Mouse (Mus musculus) heart, embryonic 13.5 days (tissue): Measurements from ENCODE around the gene Fgfr2. TPM values are rescaled to one million over a fixed set of nuclear protein-coding genes. Genes with fewer than 3 reads are reported as not detected.

Experiments
- ATAC-seq: fragments of 200-750 bp; cut with Nextera tagmentation; 2 replicates; pipeline ENCODE4 v1.8.0; 2017; ENCODE audit warnings: moderate TSS enrichment; ENCODE audit not compliant: insufficient number of reproducible peaks, low FRiP score, low TSS enrichment; ENCODE audit errors: extremely low read depth
- H3K27ac ChIP-seq: fragments of 300-500 bp; sonication (generic); replicated peaks from 2 replicates; pipeline ENCODE4 v1.5.1; 2015; ENCODE audit warnings: moderate library complexity, mild to moderate bottlenecking, inconsistent platforms
- H3K27me3 ChIP-seq: fragments of 300-500 bp; sonication (generic); replicated peaks from 2 replicates; pipeline ENCODE4 v1.6.1; 2015; ENCODE audit warnings: mild to moderate bottlenecking, inconsistent platforms
- H3K36me3 ChIP-seq: fragments of 300-500 bp; sonication (generic); 2 replicates; pipeline ENCODE4 v1.6.1; 2015; ENCODE audit warnings: mild to moderate bottlenecking, inconsistent platforms
- H3K4me1 ChIP-seq: fragments of 300-500 bp; sonication (generic); 2 replicates; pipeline ENCODE4 v1.6.1; 2015; ENCODE audit warnings: inconsistent platforms
- H3K4me2 ChIP-seq: fragments of 300-500 bp; sonication (generic); 2 replicates; pipeline ENCODE4 v1.6.1; 2015; ENCODE audit warnings: inconsistent platforms, mild to moderate bottlenecking, moderate library complexity
- H3K4me3 ChIP-seq: fragments of 300-500 bp; sonication (generic); 2 replicates; pipeline ENCODE4 v1.5.1; 2015; ENCODE audit warnings: moderate library complexity, mild to moderate bottlenecking, inconsistent platforms
- H3K9ac ChIP-seq: fragments of 300-500 bp; sonication (generic); 2 replicates; pipeline ENCODE4 v1.6.1; 2015; ENCODE audit warnings: inconsistent platforms, mild to moderate bottlenecking, moderate library complexity
- H3K9me3 ChIP-seq: fragments of 300-500 bp; sonication (generic); 2 replicates; pipeline ENCODE4 v1.6.1; 2016; ENCODE audit warnings: inconsistent platforms
- WGBS: fragments of 180-500 bp; shearing (Covaris S2); methylation state at CpG from one replicate; pipeline ENCODE4 v1.1.7; 2015; ENCODE audit warnings: mixed read lengths; 5-methylcytosine and 5-hydroxymethylcytosine counted together
- polyA plus RNA-seq: library from polyadenylated mRNA; unstranded; fragments of >200 nt; fragmentation: Nextera tagmentation; extraction: Ambion mirVana; gene quantifications from 2 replicates; pipeline ENCODE4 v1.2.1, GENCODE M21; 2015

Fgfr2 gene
- polyA plus RNA-seq, 1 experiment from 2014 or later, result 22.5 TPM

- Histone ChIP-seq H3K27ac (no peak overlapping the region), H3K27me3 (no peaks in the 10 kb centered on the region), H3K36me3 (peaks cover 25% of the 10 kb centered on the region), H3K9me3 (no peaks in the 10 kb centered on the region), H3K4me3 (no peak overlapping the region), H3K4me1 (peaks cover 58% of the 10 kb centered on the region), H3K4me2 (no peak overlapping the region), H3K9ac (no peak overlapping the region)
- WGBS, result 74% methylated on average over 13 of the region's 13 CpGs
- ATAC-seq, result no peak
Observed at GRCm38 (mm10) chr7:133083936-133084614, 39.1 kb downstream of the Fgfr2 start.

DNA sequence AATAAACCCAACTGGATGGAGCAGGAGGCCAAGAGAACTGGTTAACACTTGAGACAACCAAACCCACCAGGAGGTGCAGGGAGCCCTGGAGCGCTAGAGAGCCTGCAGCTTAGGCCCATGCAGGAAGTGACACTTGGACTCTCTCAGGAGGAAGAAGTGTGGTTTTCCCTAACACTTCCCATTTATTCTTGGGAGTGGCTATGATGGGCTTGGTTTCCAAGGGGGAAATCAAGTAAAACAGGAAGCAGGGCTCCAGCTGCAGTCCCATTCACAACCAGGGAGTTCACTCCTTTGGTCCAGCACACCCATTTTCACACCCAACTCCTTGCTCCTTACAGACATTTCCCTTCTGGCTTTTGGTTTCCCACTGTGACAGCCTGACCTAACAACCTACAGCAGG lies 44.2 kb downstream of the Fgfr2 start:
- H3K36me3 ChIP-seq, result peaks cover 70% of the 10 kb centered on the region
- H3K9me3 ChIP-seq, result no peaks in the 10 kb centered on the region
- H3K4me1 ChIP-seq, result peaks cover 33% of the 10 kb centered on the region
- no peaks in the 10 kb centered on the region for H3K27me3 ChIP-seq
- no peak for ATAC-seq
- H3K4me2 ChIP-seq, result no peak overlapping the region
- WGBS, result 72% methylated on average over 1 of the region's 1 CpGs
- no peak overlapping the region for H3K27ac ChIP-seq
- no peak overlapping the region for H3K4me3 ChIP-seq
- H3K9ac ChIP-seq, result no peak overlapping the region

DNA sequence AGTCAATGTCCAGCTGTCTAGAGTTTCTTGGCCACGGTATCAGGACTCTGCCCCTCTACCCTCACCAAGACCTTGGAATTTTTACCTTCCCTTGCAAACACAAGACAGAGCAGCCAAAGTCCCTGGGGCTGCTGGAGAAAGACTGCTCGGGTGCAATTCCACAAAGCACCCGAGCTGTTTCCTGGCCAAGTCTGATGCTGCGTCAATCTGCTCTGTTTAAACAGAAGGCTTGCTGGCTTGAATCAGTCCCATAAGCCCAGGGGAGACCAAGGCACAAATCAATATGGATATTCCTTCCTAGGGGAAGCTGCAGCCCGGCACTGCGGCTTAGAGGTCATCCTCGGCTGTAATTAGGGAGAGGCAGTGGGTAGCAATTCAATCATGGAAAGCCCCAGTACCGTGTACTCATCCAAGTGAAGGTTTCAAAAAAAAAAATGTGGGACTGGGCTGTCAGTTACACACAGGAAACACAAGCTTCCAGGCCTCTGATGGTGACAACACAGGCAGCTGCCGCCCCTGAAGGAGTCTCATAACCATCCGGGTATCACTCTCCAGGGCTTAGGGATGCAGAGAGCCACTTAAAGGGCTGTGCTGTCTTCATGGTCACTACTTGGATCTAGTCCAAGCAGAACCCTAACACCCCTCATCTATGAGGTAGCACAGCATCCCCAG lies 48.6 kb downstream of the Fgfr2 start:
- WGBS, result 67% methylated on average over 10 of the region's 10 CpGs
- H3K9ac ChIP-seq, result no peak overlapping the region
- H3K36me3 ChIP-seq, result peaks cover 62% of the 10 kb centered on the region
- no peak for ATAC-seq
- no peak overlapping the region for H3K4me2 ChIP-seq
- 0 out of 2 replicates have a peak overlapping the region, but pooled peaks have one; percentile 28 for H3K27ac ChIP-seq
- H3K4me1 ChIP-seq, result peaks cover 49% of the 10 kb centered on the region
- no peaks in the 10 kb centered on the region for H3K27me3 ChIP-seq
- H3K9me3 ChIP-seq, result no peaks in the 10 kb centered on the region
- no peak overlapping the region for H3K4me3 ChIP-seq

GRCm38 (mm10) chr7:133073147-133073651 lies 50.0 kb downstream of the Fgfr2 start:
- H3K27me3 ChIP-seq, result no peaks in the 10 kb centered on the region
- H3K4me2 ChIP-seq, result no peak overlapping the region
- H3K9ac ChIP-seq, result no peak overlapping the region
- WGBS, result 88% methylated on average over 9 of the region's 9 CpGs
- peaks cover 47% of the 10 kb centered on the region for H3K4me1 ChIP-seq
- no peak overlapping the region for H3K27ac ChIP-seq
- ATAC-seq, result no peak
- no peak overlapping the region for H3K4me3 ChIP-seq
- no peaks in the 10 kb centered on the region for H3K9me3 ChIP-seq
- peaks cover 54% of the 10 kb centered on the region for H3K36me3 ChIP-seq

DNA sequence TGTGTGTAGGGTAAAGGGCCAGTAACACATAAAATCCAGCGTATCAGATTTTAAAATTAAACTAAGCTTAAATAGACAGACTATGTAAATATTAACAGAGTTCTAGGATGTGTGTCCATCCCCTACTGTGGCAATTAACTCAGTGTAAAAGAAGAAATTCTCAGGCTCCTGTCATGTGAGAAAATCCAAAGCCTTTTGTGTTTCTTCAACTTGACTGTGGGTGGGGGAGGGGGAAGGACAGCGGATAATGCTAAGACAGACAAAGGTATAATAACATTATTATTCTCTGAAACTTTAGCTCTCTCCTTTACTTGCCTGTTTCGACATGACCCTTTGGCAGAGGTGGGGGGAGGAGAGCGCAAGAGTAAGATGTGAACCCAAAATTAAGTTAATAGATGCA lies 50.6 kb downstream of the Fgfr2 start:
- Histone ChIP-seq H3K4me3 (no peak overlapping the region), H3K27me3 (no peaks in the 10 kb centered on the region), H3K27ac (no peak overlapping the region), H3K9me3 (no peaks in the 10 kb centered on the region), H3K4me2 (no peak overlapping the region), H3K36me3 (peaks cover 47% of the 10 kb centered on the region), H3K9ac (no peak overlapping the region), H3K4me1 (peaks cover 54% of the 10 kb centered on the region)
- ATAC-seq, result no peak
- WGBS, result 89% methylated on average over 4 of the region's 4 CpGs

- ATAC-seq, result no peak
- H3K27ac ChIP-seq, result peak overlapping the region; percentile 84
- H3K4me2 ChIP-seq, result peak overlapping the region; percentile 2; the same call in 1 of the 2 replicates
- peaks cover 38% of the 10 kb centered on the region for H3K36me3 ChIP-seq
- H3K9me3 ChIP-seq, result no peaks in the 10 kb centered on the region
- H3K4me3 ChIP-seq, result no peak overlapping the region
- peak overlapping the region; percentile 50 for H3K9ac ChIP-seq
- H3K4me1 ChIP-seq, result peaks cover 81% of the 10 kb centered on the region
- H3K27me3 ChIP-seq, result no peaks in the 10 kb centered on the region
- 34% methylated on average over 7 of the region's 7 CpGs for WGBS
Observed at GRCm38 (mm10) chr7:133067321-133067841, 55.8 kb downstream of the Fgfr2 start.

GRCm38 (mm10) chr7:133066776-133067175 lies 56.4 kb downstream of the Fgfr2 start:
- Histone ChIP-seq H3K4me1 (peaks cover 77% of the 10 kb centered on the region), H3K27me3 (no peaks in the 10 kb centered on the region), H3K4me3 (no peak overlapping the region), H3K36me3 (peaks cover 38% of the 10 kb centered on the region), H3K9me3 (no peaks in the 10 kb centered on the region), H3K9ac (peak overlapping the region; percentile 34; the same call in 1 of the 2 replicates), H3K27ac (peak overlapping the region; percentile 84), H3K4me2 (no peak overlapping the region; the same call in 1 of the 2 replicates)
- ATAC-seq, result no peak
- 44% methylated on average over 6 of the region's 6 CpGs for WGBS

- no peak overlapping the region for H3K4me3 ChIP-seq
- no peaks in the 10 kb centered on the region for H3K9me3 ChIP-seq
- no peak overlapping the region for H3K4me2 ChIP-seq
- peaks cover 31% of the 10 kb centered on the region for H3K36me3 ChIP-seq
- peaks cover 83% of the 10 kb centered on the region for H3K4me1 ChIP-seq
- H3K27me3 ChIP-seq, result no peaks in the 10 kb centered on the region
- H3K27ac ChIP-seq, result no peak overlapping the region
- WGBS, result 78% methylated on average over 3 of the region's 3 CpGs
- H3K9ac ChIP-seq, result no peak overlapping the region
- ATAC-seq, result no peak
Observed at GRCm38 (mm10) chr7:133062055-133062454, 61.1 kb downstream of the Fgfr2 start.

- ATAC-seq, result no peak
- H3K27ac ChIP-seq, result peak overlapping the region; percentile 94
- H3K4me1 ChIP-seq, result peaks cover 79% of the 10 kb centered on the region
Observed at GRCm38 (mm10) chr7:133060170-133060569, 63.0 kb downstream of the Fgfr2 start.

GRCm38 (mm10) chr7:133059517-133060104 lies 63.5 kb downstream of the Fgfr2 start:
- peaks cover 33% of the 10 kb centered on the region for H3K36me3 ChIP-seq
- no peak for ATAC-seq
- 52% methylated on average over 9 of the region's 9 CpGs for WGBS
- H3K4me3 ChIP-seq, result no peak overlapping the region
- H3K27ac ChIP-seq, result peak overlapping the region; percentile 94
- peak overlapping the region; percentile 36; the same call in 1 of the 2 replicates for H3K4me2 ChIP-seq
- peaks cover 78% of the 10 kb centered on the region for H3K4me1 ChIP-seq
- H3K9me3 ChIP-seq, result no peaks in the 10 kb centered on the region
- no peaks in the 10 kb centered on the region for H3K27me3 ChIP-seq
- peak overlapping the region; percentile 52 for H3K9ac ChIP-seq

More at GRCm38 (mm10) chr7:133060170-133060569, 63.0 kb downstream of the Fgfr2 start:
- WGBS, result 87% methylated on average over 6 of the region's 6 CpGs
- Histone ChIP-seq H3K4me2 (no peak overlapping the region), H3K9ac (no peak overlapping the region), H3K4me3 (no peak overlapping the region), H3K9me3 (no peaks in the 10 kb centered on the region), H3K27me3 (no peaks in the 10 kb centered on the region), H3K36me3 (peaks cover 33% of the 10 kb centered on the region)

DNA sequence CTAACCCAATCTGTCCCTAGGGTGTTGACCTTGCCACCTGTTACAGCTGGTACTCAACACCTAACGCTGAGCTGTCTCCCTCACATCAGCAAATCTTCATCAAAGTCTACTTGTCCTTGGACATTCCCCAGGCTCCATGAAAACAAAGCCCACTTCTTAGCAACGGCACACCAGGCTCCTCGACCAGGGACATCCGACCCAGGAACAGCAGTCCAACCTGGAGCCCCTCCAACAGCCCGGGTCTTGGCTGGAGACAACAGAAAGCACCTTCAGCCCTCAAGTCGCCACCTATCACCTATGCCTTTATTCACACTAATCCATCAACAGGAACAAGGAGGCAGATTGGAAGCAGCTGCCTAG lies 64.0 kb downstream of the Fgfr2 start:
- peak overlapping the region; percentile 36 for H3K4me2 ChIP-seq

More for the DNA sequence above, 64.0 kb downstream of the Fgfr2 start:
- peaks cover 31% of the 10 kb centered on the region for H3K36me3 ChIP-seq
- no peaks in the 10 kb centered on the region for H3K27me3 ChIP-seq
- H3K9me3 ChIP-seq, result no peaks in the 10 kb centered on the region
- no peak overlapping the region for H3K4me3 ChIP-seq
- WGBS, result 29% methylated on average over 6 of the region's 6 CpGs
- H3K27ac ChIP-seq, result peak overlapping the region; percentile 94
- ATAC-seq, result no peak
- peaks cover 78% of the 10 kb centered on the region for H3K4me1 ChIP-seq
- H3K9ac ChIP-seq, result peak overlapping the region; percentile 52; the same call in 1 of the 2 replicates
